Mouse (Mus musculus): ENCODE measurements around the gene Syna. TPM values are rescaled to one million over a fixed set of nuclear protein-coding genes. Genes with fewer than 3 reads are reported as not detected.
A peak's percentile ranks its signal among the peaks of the same experiment; 100 is the strongest.

Gene Syna
- not detected in 2 replicates for polyA plus RNA-seq (2016; fragmentation: Nextera tagmentation; extraction: Ambion mirVana)

DNA sequence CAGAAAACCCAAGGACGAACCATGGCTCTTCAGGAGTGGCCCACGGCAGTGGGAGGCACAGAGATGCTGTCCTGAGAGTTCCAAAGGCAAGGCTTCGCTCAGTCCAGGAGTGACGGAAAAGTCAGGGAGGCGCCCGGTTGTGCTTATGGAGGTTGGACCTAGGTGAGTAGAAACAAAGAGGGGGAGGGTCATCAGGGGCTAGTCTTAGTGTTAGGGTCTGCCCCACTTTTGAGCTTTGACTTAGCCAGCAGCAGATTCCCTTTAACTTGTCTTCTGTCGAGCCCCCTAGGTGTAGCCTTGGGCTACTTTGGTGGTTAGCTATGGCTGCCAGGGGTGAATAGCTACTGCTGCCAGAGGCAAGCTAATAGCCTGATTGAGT lies at the start of gene Syna:
Syna (minus strand) TSS at position 101 of the 379 bp plus-strand sequence.
- Histone ChIP-seq H3K4me1 (peaks cover 9% of the 10 kb centered on the region), H3K9ac (no peak within 1 kb of the TSS), H3K27ac (no peak within 1 kb of the TSS), H3K36me3 (no peaks in the 10 kb centered on the region), H3K9me3 (replicated peaks) (no peaks in the 10 kb centered on the region), H3K4me2 (no peak within 1 kb of the TSS), H3K4me3 (no peak within 1 kb of the TSS), H3K27me3 (replicated peaks) (0 out of 2 replicates have a peak, but pooled peaks cover 10% of the 10 kb centered on the region)
- ATAC-seq, result no peak
- 79% methylated on average over 7 of the region's 7 CpGs for WGBS (ENCODE audit: insufficient replicate concordance)

DNA sequence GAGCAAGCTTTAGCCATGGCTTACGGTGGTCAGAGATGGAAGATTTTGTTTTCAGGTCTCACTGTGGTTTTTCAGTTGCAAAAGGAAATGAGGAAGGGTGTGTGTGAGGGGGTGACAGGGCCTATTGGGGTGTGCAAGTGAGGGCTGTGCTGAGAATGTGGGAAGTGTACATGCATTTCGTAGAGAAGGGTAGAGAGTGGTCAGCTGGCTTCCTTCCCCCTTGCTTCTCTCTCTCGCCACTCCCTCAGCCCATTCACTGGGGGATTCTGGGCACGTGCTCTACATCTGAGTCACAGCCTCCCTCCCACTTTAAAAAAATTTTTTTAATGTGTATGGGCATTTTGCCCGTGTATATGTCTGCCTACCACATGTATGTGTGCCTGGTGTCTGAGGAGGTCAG lies 47.1 kb upstream of the Syna start:
- H3K9ac ChIP-seq, result no peak overlapping the region
- H3K4me2 ChIP-seq, result no peak overlapping the region
- 0 out of 2 replicates have a peak, but pooled peaks cover 7% of the 10 kb centered on the region for H3K4me1 ChIP-seq
- no peak overlapping the region for H3K4me3 ChIP-seq
- no peak overlapping the region for H3K27ac ChIP-seq
- no peaks in the 10 kb centered on the region for H3K36me3 ChIP-seq
- no peak for ATAC-seq
- WGBS (ENCODE audit: insufficient replicate concordance), result 25% methylated on average over 5 of the region's 5 CpGs
- no peaks in the 10 kb centered on the region for H3K27me3 ChIP-seq (replicated peaks)
- H3K9me3 ChIP-seq (replicated peaks), result no peaks in the 10 kb centered on the region

DNA sequence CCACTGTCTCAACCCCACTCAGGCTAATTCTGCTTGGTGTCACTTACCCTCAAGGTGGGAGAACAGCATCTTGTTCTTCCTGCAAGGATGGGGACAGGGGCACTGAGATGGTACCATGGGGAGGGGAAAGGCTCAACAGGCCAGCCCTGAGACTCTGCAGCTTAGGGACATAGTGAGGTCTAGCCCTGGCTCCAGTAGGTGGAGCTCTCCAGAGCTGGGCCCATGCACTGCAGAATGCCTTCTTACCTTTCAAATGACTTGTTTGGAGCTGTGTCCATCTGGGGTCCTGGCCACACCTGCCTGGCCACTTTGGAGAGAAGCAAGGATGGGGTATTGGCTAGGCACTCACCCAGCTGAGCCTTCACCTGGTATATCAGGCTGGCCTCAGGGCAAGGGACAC lies 46.3 kb upstream of the Syna start:
- Histone ChIP-seq H3K4me3 (no peak overlapping the region), H3K9ac (no peak overlapping the region), H3K27me3 (replicated peaks) (no peaks in the 10 kb centered on the region), H3K27ac (peak overlapping the region; percentile 41; the same call in 1 of the 2 replicates), H3K36me3 (no peaks in the 10 kb centered on the region), H3K4me2 (no peak overlapping the region), H3K4me1 (0 out of 2 replicates have a peak, but pooled peaks cover 4% of the 10 kb centered on the region), H3K9me3 (replicated peaks) (no peaks in the 10 kb centered on the region)
- ATAC-seq, result no peak

DNA sequence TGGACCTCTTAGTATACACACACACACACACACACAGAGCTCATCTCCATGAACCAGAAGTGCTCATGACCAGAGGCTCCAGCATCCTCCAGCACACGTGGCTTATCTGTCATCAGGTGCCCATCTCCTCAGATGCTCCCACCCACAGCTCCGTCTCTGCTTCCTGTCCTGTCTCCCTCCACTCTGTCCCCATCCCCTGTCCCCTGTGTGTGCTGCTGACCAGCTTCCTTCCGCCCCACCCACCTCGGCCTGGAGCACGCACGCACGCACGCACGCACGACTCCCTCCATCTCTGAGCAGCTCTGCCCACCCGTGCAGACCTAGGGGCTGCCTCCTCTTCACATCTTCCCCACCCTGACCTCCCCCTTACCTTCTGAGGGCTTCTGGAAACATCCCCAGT lies 44.4 kb upstream of the Syna start:
- H3K4me3 ChIP-seq, result no peak overlapping the region
- H3K27ac ChIP-seq, result no peak overlapping the region
- H3K36me3 ChIP-seq, result peaks cover 7% of the 10 kb centered on the region
- no peaks in the 10 kb centered on the region for H3K9me3 ChIP-seq (replicated peaks)
- peak; percentile 24; the same call in 1 of the 2 replicates for ATAC-seq
- H3K9ac ChIP-seq, result no peak overlapping the region
- 0 out of 2 replicates have a peak, but pooled peaks cover 4% of the 10 kb centered on the region for H3K4me1 ChIP-seq
- no peaks in the 10 kb centered on the region for H3K27me3 ChIP-seq (replicated peaks)
- 65% methylated on average over 11 of the region's 11 CpGs for WGBS (ENCODE audit: insufficient replicate concordance)
- no peak overlapping the region for H3K4me2 ChIP-seq

DNA sequence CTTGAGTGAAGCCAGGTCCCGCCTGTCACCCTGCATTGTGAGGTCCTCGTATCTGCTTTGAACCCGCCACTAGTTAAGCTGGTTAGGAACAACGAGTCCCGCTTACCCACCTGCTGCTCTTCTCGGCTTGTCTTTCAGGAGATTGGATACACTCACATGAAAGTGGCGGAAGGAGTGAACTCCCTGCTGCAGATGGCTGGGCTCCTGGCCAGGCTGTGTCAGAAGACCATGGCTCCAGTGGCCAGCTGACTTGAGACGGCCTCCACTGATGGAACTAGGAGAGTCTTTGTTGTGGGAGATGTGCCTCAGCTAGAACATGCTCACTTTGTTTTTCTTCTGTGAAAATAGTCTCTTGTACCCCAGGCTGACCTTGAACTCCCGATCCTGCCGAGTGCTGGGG lies 37.7 kb upstream of the Syna start:
- H3K36me3 ChIP-seq, result peaks cover 73% of the 10 kb centered on the region
- peaks cover 16% of the 10 kb centered on the region for H3K4me1 ChIP-seq
- H3K9me3 ChIP-seq (replicated peaks), result no peaks in the 10 kb centered on the region
- no peaks in the 10 kb centered on the region for H3K27me3 ChIP-seq (replicated peaks)
- no peak overlapping the region for H3K9ac ChIP-seq
- H3K4me3 ChIP-seq, result no peak overlapping the region
- H3K27ac ChIP-seq, result no peak overlapping the region
- WGBS (ENCODE audit: insufficient replicate concordance), result 88% methylated on average over 10 of the region's 10 CpGs
- no peak overlapping the region for H3K4me2 ChIP-seq
- ATAC-seq, result no peak

DNA sequence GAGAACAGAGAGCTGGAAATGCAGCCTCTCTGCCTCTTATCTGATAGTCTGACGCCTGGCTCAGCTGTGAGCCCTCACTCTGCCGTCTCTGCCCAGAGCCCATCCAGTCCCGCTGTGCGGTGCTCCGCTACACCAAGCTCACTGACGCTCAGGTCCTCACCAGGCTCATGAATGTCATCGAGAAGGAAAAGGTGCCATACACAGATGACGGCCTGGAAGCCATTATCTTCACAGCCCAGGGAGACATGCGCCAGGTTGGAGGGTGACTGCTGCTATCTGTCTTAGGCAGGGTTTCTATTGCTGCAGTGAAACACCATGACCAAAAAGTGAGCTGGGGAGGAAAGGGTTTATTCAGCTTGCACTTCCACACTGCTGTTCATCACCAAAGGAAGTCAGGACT lies 33.1 kb upstream of the Syna start:
- WGBS (ENCODE audit: insufficient replicate concordance), result 22% methylated on average over 9 of the region's 9 CpGs
- H3K36me3 ChIP-seq, result peaks cover 99% of the 10 kb centered on the region
- no peak overlapping the region for H3K4me3 ChIP-seq
- peaks cover 39% of the 10 kb centered on the region for H3K4me1 ChIP-seq
- no peaks in the 10 kb centered on the region for H3K27me3 ChIP-seq (replicated peaks)
- H3K27ac ChIP-seq, result peak overlapping the region; percentile 85
- no peaks in the 10 kb centered on the region for H3K9me3 ChIP-seq (replicated peaks)
- peak; percentile 94 for ATAC-seq
- peak overlapping the region; percentile 55 for H3K9ac ChIP-seq
- H3K4me2 ChIP-seq, result peak overlapping the region; percentile 47

DNA sequence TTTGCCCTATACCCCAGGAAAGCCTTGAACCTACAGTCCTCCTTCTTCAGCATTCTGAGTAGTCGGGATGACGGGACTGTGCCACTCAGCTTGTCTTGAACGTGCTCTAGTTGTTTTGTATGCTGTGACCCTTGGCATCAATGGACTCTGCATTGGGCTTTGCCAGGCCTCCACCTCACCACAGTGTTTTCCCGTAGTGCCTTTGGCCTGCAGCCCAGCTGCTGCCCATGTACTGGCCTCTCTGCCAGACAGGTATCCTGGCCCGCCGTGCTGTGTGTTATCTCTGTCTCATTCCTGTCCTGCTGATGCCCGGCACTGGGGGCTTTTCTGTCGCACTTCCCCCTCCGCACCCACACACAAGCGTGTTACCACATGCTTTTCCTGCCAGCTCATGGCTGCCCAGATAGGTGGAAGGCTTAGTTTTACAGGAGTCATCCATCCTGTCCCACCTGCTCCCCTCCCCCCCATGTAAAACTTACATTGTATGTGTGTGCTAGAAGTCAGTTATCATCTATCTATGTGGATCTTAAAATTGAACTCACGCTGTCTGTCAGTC lies 32.1 kb upstream of the Syna start:
- Histone ChIP-seq H3K4me2 (peak overlapping the region; percentile 47), H3K36me3 (peaks cover 99% of the 10 kb centered on the region), H3K4me3 (no peak overlapping the region), H3K27ac (peak overlapping the region; percentile 85), H3K27me3 (replicated peaks) (no peaks in the 10 kb centered on the region), H3K9me3 (replicated peaks) (no peaks in the 10 kb centered on the region), H3K9ac (peak overlapping the region; percentile 55; the same call in 1 of the 2 replicates), H3K4me1 (peaks cover 39% of the 10 kb centered on the region)
- WGBS (ENCODE audit: insufficient replicate concordance), result 67% methylated on average over 11 of the region's 11 CpGs
- ATAC-seq, result no peak

DNA sequence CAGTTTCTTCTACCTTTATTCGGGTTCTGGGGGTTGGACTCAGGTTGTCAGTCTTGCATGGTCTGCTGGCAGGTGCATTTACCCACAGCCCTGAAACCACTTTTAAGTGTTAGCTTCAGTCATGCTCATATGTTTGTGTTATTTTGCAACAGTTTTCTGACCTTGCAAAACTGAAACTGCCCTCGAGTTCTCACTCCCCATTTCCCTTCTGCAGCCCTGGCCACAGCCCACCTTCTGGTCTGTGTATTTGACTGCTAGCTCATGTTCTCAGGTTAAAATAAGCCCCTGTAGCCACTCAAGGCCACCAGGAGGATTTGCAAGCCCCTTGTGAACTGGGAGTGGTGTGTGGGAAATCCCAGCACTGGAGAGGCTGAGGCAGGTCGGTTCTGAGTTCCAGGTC lies 29.9 kb upstream of the Syna start:
- Histone ChIP-seq H3K9me3 (replicated peaks) (no peaks in the 10 kb centered on the region), H3K4me2 (no peak overlapping the region), H3K36me3 (peaks cover 96% of the 10 kb centered on the region), H3K27ac (no peak overlapping the region), H3K9ac (no peak overlapping the region), H3K27me3 (replicated peaks) (no peaks in the 10 kb centered on the region), H3K4me1 (peaks cover 46% of the 10 kb centered on the region), H3K4me3 (no peak overlapping the region)
- no peak for ATAC-seq
- 68% methylated on average over 3 of the region's 3 CpGs for WGBS (ENCODE audit: insufficient replicate concordance)

DNA sequence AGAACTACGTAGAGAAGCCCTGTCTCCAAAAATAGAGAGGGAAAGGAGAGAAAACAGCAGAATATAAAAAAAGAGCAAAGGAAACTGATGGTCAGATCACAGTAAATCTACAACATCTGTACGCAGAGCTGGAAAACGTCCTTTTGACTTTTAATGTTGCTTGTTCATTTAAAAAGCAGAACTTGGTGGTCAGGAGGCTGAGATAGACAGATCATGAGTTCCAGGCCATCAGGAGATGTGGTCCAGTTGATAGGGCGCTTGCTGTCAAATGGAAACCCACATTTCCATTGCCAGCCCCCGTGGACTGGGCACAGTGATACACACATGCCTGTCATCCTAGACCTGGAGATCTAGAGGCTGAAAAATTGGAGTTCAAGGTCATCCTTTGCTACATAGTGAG lies 24.8 kb upstream of the Syna start:
- 40% methylated on average over 5 of the region's 5 CpGs for WGBS (ENCODE audit: insufficient replicate concordance)
- ATAC-seq, result no peak
- peak overlapping the region; percentile 88 for H3K4me2 ChIP-seq
- H3K27me3 ChIP-seq (replicated peaks), result no peaks in the 10 kb centered on the region
- peak overlapping the region; percentile 81; the same call in 1 of the 2 replicates for H3K9ac ChIP-seq
- H3K4me1 ChIP-seq, result peaks cover 33% of the 10 kb centered on the region
- H3K4me3 ChIP-seq, result no peak overlapping the region
- H3K9me3 ChIP-seq (replicated peaks), result no peaks in the 10 kb centered on the region
- H3K36me3 ChIP-seq, result peaks cover 45% of the 10 kb centered on the region
- peak overlapping the region; percentile 76; the same call in 1 of the 2 replicates for H3K27ac ChIP-seq

DNA sequence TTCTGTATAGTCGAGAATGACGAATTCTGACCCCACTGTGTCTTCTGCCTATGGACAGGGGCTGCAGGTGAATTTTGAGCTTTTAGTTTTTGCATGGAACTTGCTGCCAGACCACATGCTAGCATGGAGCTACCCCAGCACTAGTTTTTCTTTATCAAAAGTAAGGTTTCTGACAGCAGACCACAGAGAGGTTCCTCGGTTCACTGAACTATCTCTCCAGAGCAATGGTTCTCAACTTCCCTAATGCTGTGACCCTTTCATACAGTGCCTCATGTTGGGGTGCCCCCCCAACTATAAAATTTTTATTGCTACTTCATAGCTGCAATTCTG lies 23.9 kb upstream of the Syna start:
- H3K36me3 ChIP-seq, result peaks cover 36% of the 10 kb centered on the region
- peak overlapping the region; percentile 81 for H3K9ac ChIP-seq
- peak overlapping the region; percentile 88 for H3K4me2 ChIP-seq
- H3K27me3 ChIP-seq (replicated peaks), result no peaks in the 10 kb centered on the region
- ATAC-seq, result no peak
- peak overlapping the region; percentile 85 for H3K4me3 ChIP-seq
- WGBS (ENCODE audit: insufficient replicate concordance), result 31% methylated on average over 3 of the region's 3 CpGs
- peaks cover 29% of the 10 kb centered on the region for H3K4me1 ChIP-seq
- H3K9me3 ChIP-seq (replicated peaks), result no peaks in the 10 kb centered on the region
- peak overlapping the region; percentile 76 for H3K27ac ChIP-seq

DNA sequence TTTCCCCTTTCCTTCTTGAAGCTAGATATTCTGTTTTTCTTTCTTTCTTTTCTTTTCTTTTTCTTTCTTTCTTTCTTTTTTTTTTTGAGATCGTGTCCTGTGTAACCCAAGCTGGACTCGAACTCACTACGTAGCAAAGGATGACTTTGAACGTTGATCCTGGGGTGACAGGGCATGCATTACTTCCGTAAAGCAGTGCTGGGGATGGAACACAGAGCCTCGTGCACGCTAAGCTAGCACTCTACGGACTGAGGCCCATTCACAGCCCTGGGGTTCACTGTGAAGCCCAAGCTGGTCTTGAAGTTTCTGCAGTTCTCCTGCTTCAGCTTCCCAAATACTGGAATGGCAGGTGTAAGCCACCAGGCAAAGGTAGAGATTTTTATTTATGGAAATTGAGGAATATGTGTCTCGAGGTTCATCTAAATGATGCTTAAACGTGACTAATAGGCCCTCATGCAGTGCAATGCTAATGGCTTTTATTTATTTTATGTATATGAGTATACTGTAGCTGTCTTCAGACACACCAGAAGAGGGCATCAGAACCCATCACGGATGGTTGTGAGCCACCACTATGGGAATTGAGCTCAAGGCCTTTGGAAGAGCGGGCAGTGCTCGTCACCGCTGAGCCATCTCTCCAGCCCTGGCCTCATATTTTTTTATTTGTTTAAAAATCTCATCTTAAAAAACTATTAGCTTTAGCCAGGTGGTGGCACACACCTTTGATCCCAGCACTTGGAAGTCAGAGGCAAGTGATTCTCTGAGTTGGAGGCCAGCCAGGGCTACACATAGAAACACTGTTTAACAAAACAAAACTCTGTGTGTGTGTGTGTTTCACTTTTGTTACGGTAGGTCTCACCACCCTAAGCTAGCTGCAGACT lies 23.3 kb upstream of the Syna start:
- peak overlapping the region; percentile 81 for H3K9ac ChIP-seq
- peaks cover 30% of the 10 kb centered on the region for H3K36me3 ChIP-seq
- WGBS (ENCODE audit: insufficient replicate concordance), result 15% methylated on average over 15 of the region's 15 CpGs
- peak overlapping the region; percentile 85 for H3K4me3 ChIP-seq
- H3K4me2 ChIP-seq, result peak overlapping the region; percentile 88
- peaks cover 27% of the 10 kb centered on the region for H3K4me1 ChIP-seq
- ATAC-seq, result peak; percentile 20; the same call in 1 of the 2 replicates
- H3K27me3 ChIP-seq (replicated peaks), result no peaks in the 10 kb centered on the region
- no peaks in the 10 kb centered on the region for H3K9me3 ChIP-seq (replicated peaks)
- H3K27ac ChIP-seq, result peak overlapping the region; percentile 76

DNA sequence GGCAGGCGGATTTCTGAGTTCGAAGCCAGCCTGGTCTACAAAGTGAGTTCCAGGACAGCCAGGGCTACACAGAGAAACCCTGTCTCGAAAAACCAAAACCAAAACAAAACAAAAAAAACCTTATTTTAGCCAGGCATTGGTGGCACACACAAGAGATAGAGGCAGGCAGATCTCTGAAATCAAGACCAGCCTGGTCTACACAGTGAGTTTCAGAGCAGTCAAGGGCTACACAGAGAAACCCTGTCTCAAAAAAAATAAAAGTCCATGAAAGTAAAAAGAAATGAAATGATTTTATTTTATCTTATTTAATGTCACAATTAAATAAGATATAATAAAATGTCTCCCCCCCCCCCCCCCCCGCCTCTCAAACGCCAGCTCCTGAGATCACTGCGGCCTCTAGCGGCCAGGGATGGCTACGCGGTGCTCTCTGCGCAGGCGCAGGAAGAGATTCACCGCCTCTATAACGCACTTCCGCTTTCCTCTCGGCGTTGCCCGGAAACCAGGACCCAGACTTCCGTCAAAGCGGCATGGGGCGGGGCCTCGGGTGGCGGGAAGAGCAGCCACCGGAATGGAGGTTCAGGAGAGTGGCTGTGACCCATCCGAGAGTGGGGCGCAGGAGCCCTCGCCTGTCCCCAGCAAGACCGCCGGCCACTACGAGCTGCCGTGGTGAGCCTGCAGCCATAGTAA lies 22.4 kb upstream of the Syna start:
- WGBS (ENCODE audit: insufficient replicate concordance), result 7% methylated on average over 29 of the region's 30 CpGs
- peak overlapping the region; percentile 88 for H3K4me2 ChIP-seq
- peaks cover 27% of the 10 kb centered on the region for H3K4me1 ChIP-seq
- H3K9ac ChIP-seq, result peak overlapping the region; percentile 81
- peak overlapping the region; percentile 85 for H3K4me3 ChIP-seq
- H3K27ac ChIP-seq, result peak overlapping the region; percentile 76
- no peaks in the 10 kb centered on the region for H3K27me3 ChIP-seq (replicated peaks)
- peaks cover 21% of the 10 kb centered on the region for H3K36me3 ChIP-seq
- no peaks in the 10 kb centered on the region for H3K9me3 ChIP-seq (replicated peaks)
- ATAC-seq, result peak; percentile 92
